Mouse (Mus musculus): ENCODE data around the gene Prpf6.

DNA sequence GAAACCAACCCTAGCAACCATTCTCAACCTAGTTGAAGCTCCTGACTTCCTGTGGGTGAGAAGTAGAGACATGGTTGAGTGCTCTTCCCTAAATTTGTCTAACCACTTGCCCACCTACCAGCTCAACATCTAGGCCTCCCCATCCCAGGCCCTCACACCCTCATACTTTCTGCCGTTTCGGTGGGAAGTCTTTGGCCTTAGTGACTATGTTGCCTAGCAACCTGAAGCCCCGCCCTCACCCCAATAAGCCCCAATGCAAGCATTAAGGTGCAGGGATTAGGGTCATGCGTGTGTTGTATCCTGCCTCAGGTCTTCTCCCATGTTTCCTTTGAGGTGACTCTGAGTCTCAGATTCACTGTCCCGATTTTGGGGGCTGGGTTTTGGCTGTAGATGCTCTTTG, 106.6 kb downstream of the Prpf6 start, which contains the start of gene Lkaaear1:
- TF ChIP-seq CTCF (IDR thresholded peaks at IDR 0.05) (no peak), EP300 (IDR thresholded peaks at IDR 0.05) (no peak)

All from lung, postnatal 0 days (tissue).